Mouse (Mus musculus): ENCODE measurements around the gene Map2k1.

DNA sequence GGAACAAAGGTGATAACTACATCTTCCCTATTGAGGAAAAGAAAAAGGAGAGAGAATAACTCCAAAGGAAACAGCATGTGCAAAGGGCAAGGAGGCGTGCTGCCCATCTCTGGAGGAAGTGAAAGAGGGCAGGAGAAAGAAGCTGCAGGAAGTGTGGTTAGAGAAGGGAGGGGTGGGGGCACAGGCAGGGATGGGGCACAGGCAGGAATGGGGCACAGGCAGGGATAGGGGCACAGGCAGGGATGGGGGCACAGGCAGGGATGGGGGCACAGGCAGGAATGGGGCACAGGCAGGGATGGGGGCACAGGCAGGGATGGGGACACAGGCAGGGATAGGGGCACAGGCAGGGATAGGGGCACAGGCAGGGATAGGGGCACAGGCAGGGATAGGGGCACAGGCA is 4.1 kb downstream of the Map2k1 start:
- TF ChIP-seq POLR2A (IDR thresholded peaks at IDR 0.05; ENCODE audit: extremely low read depth, insufficient read depth, low read length) (no peak), CTCF (IDR thresholded peaks at IDR 0.05; ENCODE audit: extremely low read depth, insufficient read depth, low read length) (no peak)

All from cortical plate, adult 2 months (tissue).